Mouse (Mus musculus): ENCODE measurements around the gene Gas2.

- no peak for TF ChIP-seq CTCF (IDR thresholded peaks at IDR 0.05; ENCODE audit: low read depth)
- no peak for TF ChIP-seq EP300 (IDR thresholded peaks at IDR 0.05; ENCODE audit: low read depth)
These were observed 40.3 kb upstream of the Gas2 start for GRCm38 (mm10) chr7:51821467-51821866.
